Mouse (Mus musculus) lung, adult 10 weeks (tissue): ENCODE results near the gene Gm11020. TPM values are rescaled to one million over a fixed set of nuclear protein-coding genes. Genes with fewer than 3 reads are reported as not detected.

Source experiments
- polyA plus RNA-seq: library from polyadenylated mRNA; stranded (reverse); fragments of 350-450 nt; fragmentation: Illumina TruSeq; extraction: RNeasy Lipid Tissue Mini Kit (QIAGEN cat#74804); gene quantifications from one replicate; pipeline ENCODE4 v1.2.3, GENCODE M21; 2014; ENCODE audit warnings: low read depth, low replicate concordance; ENCODE audit not compliant: insufficient read depth

Gene Gm11020
- polyA plus RNA-seq: not detected

GRCm38 (mm10) chr8:104321267-104321666 is at the start of gene Gm11020:
Gm11020 (plus strand) TSS chr8:104321567.

GRCm38 (mm10) chr8:104293081-104293480 is 28.3 kb upstream of the Gm11020 start, which contains the start of gene Cmtm2a:
Cmtm2a (minus strand) TSS chr8:104293181.

GRCm38 (mm10) chr8:104309441-104310155 is 11.8 kb upstream of the Gm11020 start, which contains the start of the genes Gm45711 and Cmtm1:
Gm45711 (minus strand) TSS chr8:104310081.
Cmtm1 (minus strand) TSS chr8:104310145.

GRCm38 (mm10) chr8:104321930-104322329 is 563 bp downstream of the Gm11020 start, which contains the start of gene Cmtm2b:
Cmtm2b (plus strand) TSS chr8:104322230.

GRCm38 (mm10) chr8:104339229-104339982 is 18.0 kb downstream of the Gm11020 start, which contains the start of gene Cmtm3:
Cmtm3 (plus strand) TSS chr8:104339410.

Other genes starting within 250 kb of the Gm11020 start
- 154 TPM for gene Cdh5, start 219.9 kb upstream of the Gm11020 start, polyA plus RNA-seq
- gene Bean1, start 151.1 kb upstream of the Gm11020 start, polyA plus RNA-seq: 0.13 TPM
- 23.0 TPM for gene Tk2, start 73.0 kb upstream of the Gm11020 start, polyA plus RNA-seq
- gene Cklf, start 70.7 kb upstream of the Gm11020 start, polyA plus RNA-seq: 16.5 TPM
- not detected for gene Cmtm2a, start 28.4 kb upstream of the Gm11020 start, polyA plus RNA-seq
- gene Gm45711, start 11.5 kb upstream of the Gm11020 start, polyA plus RNA-seq: not detected
- not detected for gene Cmtm1, start 11.4 kb upstream of the Gm11020 start, polyA plus RNA-seq
- not detected for gene Cmtm2b, start 663 bp downstream of the Gm11020 start, polyA plus RNA-seq
- gene Cmtm3, start 17.8 kb downstream of the Gm11020 start, polyA plus RNA-seq: 44.2 TPM
- gene Cmtm4, start 74.2 kb downstream of the Gm11020 start, polyA plus RNA-seq: 10.2 TPM
- gene Dync1li2, start 121.5 kb downstream of the Gm11020 start, polyA plus RNA-seq: 29.5 TPM
- 0.15 TPM for gene Terb1, start 188.3 kb downstream of the Gm11020 start, polyA plus RNA-seq
- 34.0 TPM for gene Nae1, start 213.1 kb downstream of the Gm11020 start, polyA plus RNA-seq
- 0.70 TPM for gene Car7, start 213.1 kb downstream of the Gm11020 start, polyA plus RNA-seq